Mouse (Mus musculus) cerebral cortex, adult 2 months (tissue): ENCODE measurements around the gene Erp27.

Experiments used
- WGBS: fragments of 180-500 bp; shearing (Covaris S2); methylation state at CpG from one replicate; pipeline ENCODE4 v1.1.7; 2018; 5-methylcytosine and 5-hydroxymethylcytosine counted together

Erp27 gene

GRCm38 (mm10) chr6:136861020-136861419 is 61.0 kb downstream of the Erp27 start:
- WGBS, result 36% methylated on average over 9 of the region's 9 CpGs

GRCm38 (mm10) chr6:136858420-136858819 is 63.6 kb downstream of the Erp27 start:
- WGBS, result 92% methylated on average over 8 of the region's 8 CpGs

- WGBS, result 68% methylated on average over 11 of the region's 11 CpGs
Measured at GRCm38 (mm10) chr6:136857873-136858260, 64.1 kb downstream of the Erp27 start.
